Mouse (Mus musculus): Measurements from ENCODE around the gene Poc1b. TPM values are rescaled to one million over a fixed set of nuclear protein-coding genes. Genes with fewer than 3 reads are reported as not detected.

Gene Poc1b
- total RNA-seq, 2 experiments from 2014 or later = 9.3 to 10.1 TPM

Other genes with a start within 250 kb of the Poc1b start
- gene Atp2b1, start 192.6 kb upstream of the Poc1b start, total RNA-seq (2021) = 1,000 to 10,000 TPM; 1,022 to 1,059 TPM
- 1 to 10 TPM; 5.2 to 5.5 TPM for gene Galnt4, start 1.1 kb downstream of the Poc1b start, total RNA-seq (2021)
- not detected for gene Phxr2, start 19.3 kb downstream of the Poc1b start, total RNA-seq (2021)
- gene Dusp6, start 156.2 kb downstream of the Poc1b start, total RNA-seq (2021) = 10 to 100 TPM; 64.8 to 78.4 TPM

Measured in layer of hippocampus, postnatal 10 days (tissue).